Mouse (Mus musculus) left cerebral cortex, postnatal 4 days (tissue): ENCODE results near the gene 1700023F06Rik. TPM values are rescaled to one million over a fixed set of nuclear protein-coding genes. Genes with fewer than 3 reads are reported as not detected.

Experiments
- DNase-seq: peaks from one replicate; pipeline ENCODE4 v3.0.0-alpha.2; 2022
- intact Hi-C: fragments of 180-260 bp; cut with DNase I; formaldehyde crosslinking; loops from one replicate; pipeline ENCODE4 v1.15.1; 2025
- total RNA-seq, 2 experiments: library from RNA; stranded (reverse); gene quantifications; 2 replicates each; pipeline ENCODE4 v1.2.3; 2021

1700023F06Rik gene
- total RNA-seq, 2 experiments from 2014 or later: 1.5 to 2.0 TPM

DNA sequence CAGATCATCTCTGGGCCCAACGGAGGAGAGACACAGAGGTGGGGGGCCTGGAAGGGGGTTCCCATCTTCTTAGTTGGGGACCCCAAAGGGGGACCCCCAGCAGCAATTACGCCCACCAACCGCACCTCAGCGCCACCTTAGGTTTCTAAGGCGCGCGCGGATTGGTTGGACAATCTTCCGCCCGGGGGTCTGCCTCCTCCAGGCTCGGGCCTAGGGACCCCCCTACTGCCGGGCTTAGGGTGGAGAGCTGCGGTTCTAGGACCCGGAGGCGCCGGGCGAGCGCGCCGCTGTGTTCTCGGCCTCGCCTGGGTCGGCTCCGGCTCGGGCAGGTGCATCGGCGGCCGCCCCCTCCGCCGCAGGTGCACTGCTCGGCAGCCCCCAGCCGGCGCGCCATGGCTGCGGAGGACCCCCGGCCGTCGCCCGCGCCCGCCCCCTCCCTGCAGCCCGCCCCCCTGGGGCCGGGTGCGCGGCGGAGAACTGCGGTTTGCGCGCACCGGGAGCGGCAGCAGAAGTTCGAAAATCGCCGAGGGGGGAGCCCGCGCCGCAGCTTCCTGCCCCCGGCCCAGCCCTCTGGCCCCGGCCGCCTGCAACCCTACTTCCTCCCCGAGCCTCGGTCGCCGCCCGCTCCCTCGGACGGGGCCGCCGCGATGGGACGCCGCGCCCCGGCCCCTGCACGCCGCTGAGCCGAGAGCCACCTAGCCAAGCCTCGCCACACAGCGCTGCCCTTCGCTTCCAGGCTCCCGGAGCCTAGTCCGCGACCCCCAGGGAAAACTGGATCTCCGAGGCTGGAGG is 37.7 kb downstream of the 1700023F06Rik start, which contains the start of gene Fmnl1:
Gene Fmnl1, plus strand, starts transcription at position 614 of the 792 bp plus-strand sequence.
- DNase-seq: peak; percentile 38
- intact Hi-C loops: no loop called here

DNA sequence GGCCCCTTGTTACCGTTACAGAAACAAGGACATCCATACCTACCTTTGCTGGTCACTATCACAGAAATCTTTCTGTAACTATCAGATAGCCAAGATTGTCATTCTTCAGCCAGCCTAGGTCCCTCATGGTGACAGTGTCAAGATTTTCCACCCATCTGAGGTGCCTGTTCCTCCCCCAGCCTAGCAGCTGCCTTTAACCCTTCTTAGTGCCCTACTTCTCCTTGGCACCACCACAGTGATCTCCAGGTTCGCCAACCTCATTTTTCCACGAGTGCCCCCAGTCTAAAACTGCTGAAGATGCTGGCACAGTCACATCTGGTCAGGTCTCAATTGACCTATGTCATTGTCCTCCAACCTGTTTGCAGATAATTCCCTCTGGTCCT is 38.3 kb downstream of the 1700023F06Rik start:
- intact Hi-C loops: no loop called here
- DNase-seq: no peak

DNA sequence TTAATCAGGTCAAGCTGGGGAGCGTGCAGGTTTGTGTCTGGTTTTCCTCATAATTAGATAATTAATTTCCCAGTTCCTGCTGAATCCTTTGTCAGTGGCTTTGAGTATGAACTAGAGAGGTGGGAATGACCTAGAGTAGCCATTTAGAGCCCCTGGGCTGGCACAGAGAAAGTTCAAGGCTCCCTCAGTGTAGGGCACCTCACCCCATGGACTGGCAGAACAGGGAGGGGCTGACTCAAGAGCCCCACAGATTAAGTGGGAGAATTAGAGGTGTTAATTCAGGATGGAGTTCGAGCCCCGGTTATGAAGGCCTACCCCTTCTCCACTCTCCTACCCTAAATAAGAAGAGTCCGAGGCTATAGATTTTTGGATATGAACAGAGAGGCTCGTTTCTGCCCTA is 38.7 kb downstream of the 1700023F06Rik start:
- intact Hi-C loops: loop anchor here (5.0 kb wide), 1 partner anchor 158 kb away; no protein-coding TSS in a partner anchor
- no peak for DNase-seq

DNA sequence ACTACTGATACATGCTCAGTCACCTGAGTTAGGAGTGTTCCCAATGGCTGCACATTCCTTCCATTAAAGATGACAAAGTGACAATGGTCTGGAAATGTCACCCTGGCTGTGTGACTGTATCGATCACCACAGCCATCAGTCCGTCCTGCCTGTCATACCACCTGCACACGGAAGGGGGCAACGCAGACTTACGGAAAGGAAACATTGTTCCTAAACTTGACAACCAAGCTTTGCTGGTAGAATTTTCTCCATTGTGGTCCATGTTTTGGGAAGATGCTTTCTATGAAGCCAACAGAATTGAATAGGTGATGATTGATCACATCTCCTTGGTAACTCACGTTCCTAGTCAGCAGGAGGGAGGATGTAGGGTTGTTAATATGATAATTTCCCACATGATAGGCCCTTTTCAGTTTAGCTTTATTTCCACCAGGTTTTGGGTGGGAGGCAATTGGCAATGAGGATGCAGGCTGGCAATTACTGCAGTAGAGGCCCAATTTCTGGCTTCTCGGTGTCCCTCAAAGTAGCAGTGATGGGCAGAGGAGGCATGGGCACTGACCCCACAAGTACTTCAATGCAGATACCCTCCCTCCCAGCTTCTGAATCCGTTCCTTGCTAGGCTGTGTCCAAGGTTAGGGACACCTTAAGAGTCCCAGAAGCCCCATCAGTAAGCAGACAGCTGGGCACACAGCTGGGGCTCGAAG is 39.5 kb downstream of the 1700023F06Rik start:
- intact Hi-C loops: loop anchor here (5.0 kb wide), 1 partner anchor 158 kb away; no protein-coding TSS in a partner anchor
- DNase-seq: peak; percentile 69

DNA sequence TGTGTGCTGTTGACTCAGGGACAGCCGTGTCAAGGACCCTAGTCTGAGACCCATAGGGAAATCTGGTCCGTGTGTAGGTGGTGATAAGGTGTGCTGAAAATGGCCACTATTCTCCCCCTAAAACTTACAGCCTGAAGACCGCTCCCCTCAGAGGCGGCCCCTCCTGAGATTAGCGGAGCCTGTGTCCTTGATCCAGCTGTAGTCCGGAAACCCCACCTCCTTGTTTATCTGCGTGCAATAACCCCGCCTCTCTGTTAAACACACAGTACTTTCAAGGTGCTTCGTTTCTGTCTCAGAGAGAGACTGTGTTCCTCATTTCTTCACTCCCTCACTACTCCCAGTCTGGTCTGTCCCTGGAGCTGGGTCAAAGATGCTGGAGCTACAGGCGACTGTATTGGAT is 44.0 kb downstream of the 1700023F06Rik start:
- intact Hi-C loops: no loop called here
- no peak for DNase-seq

DNA sequence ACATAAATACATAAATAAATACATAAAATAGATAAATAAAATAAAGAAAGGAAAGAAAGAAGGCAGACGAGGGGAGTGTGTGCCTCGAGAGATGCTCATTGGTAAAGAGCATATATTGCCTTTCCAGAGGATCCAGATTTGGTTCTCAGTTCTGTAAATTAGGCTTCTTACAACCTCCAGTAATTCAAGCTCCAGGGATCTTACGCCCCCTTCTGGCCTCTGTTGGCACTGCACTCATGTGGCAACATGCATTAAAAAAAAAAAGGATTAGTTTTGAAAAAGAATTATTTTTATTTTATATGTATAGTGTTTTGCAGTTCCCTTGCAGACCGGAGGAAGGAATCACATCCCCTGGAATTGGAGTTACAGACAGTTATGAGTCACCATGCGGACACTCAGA is 46.2 kb downstream of the 1700023F06Rik start:
- DNase-seq: no peak
- intact Hi-C loops: no loop called here

DNA sequence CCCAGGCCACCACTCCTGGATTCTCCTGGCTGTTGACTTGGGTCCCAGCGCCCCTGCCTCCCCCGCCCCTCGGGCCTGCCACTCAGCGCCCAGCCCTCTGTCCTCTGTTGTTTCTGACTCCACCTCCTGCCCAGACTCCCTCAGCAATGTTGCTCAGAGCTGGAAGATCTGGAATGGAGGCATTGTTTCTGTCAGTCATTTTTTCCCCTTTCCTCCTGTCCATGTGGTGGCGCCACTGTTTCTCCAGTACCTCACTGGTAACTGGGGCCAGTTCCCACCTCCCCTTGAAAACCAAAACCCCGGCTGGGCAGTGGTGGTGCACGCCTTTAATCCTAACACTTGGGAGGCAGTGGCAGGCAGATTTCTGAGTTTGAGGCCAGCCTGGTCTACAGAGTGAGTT is 46.9 kb downstream of the 1700023F06Rik start:
- intact Hi-C loops: no loop called here
- no peak for DNase-seq

DNA sequence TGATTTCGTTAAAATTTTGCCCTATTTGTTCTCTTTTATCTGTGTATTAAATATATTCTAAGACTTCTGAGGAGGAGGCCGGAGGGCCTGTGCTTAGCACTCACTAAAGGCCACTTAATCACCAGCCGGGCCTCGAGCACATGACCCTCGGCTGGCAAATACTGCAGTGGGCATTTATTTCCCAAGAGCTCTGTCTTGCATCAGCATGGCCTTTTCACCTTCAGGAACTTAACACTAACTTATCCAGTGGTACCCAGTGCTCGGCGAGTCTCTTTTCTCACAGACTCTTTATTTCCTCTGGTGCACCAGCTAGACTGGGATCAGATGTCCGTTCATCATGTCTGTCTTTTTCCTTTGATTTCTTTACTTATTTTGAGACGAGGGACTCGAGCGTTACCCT is 47.6 kb downstream of the 1700023F06Rik start:
- intact Hi-C loops: no loop called here

DNA sequence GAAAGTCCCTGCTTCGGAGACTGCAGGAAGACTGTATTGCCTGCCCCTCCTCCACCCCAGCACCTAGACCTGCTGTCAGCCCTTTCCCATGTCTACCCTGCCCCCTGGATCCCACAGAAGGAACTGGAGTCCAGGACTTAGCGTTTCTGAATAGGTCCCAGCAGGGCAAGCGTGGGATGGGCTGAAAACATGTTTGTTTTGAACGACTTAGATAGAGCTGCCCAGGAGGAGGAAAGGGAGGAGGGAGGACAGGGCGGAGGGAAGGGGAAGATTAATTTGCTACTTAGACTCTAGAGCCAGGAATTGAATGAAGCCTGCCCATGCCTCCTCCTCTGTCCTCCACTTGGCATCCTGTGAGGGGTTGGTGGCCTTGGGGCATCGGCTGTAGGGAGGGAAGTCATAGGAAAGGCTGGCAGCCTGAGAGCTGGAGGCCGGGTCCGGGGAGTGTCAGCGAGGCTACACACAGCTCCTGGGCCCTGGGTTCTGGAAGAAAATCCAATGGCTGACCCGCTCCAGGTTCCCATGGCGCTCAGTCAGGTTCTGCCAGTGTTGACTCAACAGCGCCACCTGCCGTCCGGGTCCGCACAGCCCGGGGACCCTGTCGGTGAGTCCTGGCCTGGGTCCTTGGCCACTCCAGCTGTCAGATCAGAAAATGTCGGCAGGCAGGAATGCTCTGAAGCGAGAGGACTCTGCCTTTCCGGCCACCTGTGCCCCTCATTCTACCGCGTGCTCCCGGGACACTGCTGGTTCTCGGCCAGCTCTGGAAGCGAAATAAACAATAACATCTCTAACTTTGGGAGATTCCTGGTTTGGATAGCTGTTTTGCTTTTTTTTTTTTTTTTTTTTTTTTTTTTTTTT is 49.5 kb downstream of the 1700023F06Rik start:
- peak; percentile 98 for DNase-seq

More for the DNA sequence above, 47.6 kb downstream of the 1700023F06Rik start:
- no peak for DNase-seq

DNA sequence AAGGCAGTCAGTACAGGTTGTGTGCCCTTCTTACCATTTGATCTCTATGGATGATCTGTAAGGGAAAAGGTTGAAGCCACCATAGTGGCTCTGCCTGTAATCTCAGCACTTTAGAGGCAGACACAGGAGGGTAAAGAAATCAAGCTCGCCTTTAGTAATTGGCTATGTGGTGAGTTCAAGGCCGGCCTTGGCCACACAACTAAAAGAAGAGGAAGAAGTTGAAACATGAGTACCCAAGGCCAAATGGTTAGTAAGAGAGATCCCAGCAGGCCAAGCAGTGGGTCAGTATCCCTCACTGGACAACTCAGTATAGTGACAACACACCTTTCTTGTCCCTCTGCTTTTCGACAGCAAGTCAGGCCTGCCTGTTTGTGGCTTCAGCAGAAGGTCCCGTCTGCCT is 58.6 kb downstream of the 1700023F06Rik start:
- intact Hi-C loops: no loop called here
- no peak for DNase-seq

More for the DNA sequence above, 49.5 kb downstream of the 1700023F06Rik start:
- intact Hi-C loops: loop anchor here (5.0 kb wide), 1 partner anchor 42 kb away; the partner anchor contains the start of gene Hexim1

Other genes with a start within 250 kb of the 1700023F06Rik start
- gene Nmt1, start 180.4 kb downstream of the 1700023F06Rik start, total RNA-seq: 10 to 100 TPM; 60.3 to 67.8 TPM
- gene Dcakd, start 180.2 kb downstream of the 1700023F06Rik start, total RNA-seq: 100 to 1,000 TPM; 116 to 128 TPM
- 10 to 100 TPM; 11.1 to 13.8 TPM for gene Plcd3, start 106.9 kb downstream of the 1700023F06Rik start, total RNA-seq
- gene Acbd4, start 106.9 kb downstream of the 1700023F06Rik start, total RNA-seq: 10 to 100 TPM; 31.7 to 41.3 TPM
- gene Hexim1, start 92.3 kb downstream of the 1700023F06Rik start, total RNA-seq: 10 to 100 TPM; 22.9 to 23.2 TPM
- gene Hexim2, start 76.1 kb downstream of the 1700023F06Rik start, total RNA-seq: 10 to 100 TPM; 19.0 to 24.2 TPM
- gene Fmnl1, start 37.5 kb downstream of the 1700023F06Rik start, total RNA-seq: 10 to 100 TPM; 34.8 to 39.1 TPM
- 1 to 10 TPM; 1.4 to 2.0 TPM for gene Spata32, start 9.9 kb upstream of the 1700023F06Rik start, total RNA-seq
- 1 to 10 TPM; 3.7 to 4.3 TPM for gene Map3k14, start 58.9 kb upstream of the 1700023F06Rik start, total RNA-seq
- 1 to 10 TPM; 4.7 to 5.1 TPM for gene Arhgap27, start 155.1 kb upstream of the 1700023F06Rik start, total RNA-seq
- 10 to 100 TPM; 13.8 to 14.8 TPM for gene Plekhm1, start 204.1 kb upstream of the 1700023F06Rik start, total RNA-seq